Mouse (Mus musculus) mouse trophoblast stem cell (cell line): ENCODE measurements around the gene Rnf31.

Experiments
- in situ Hi-C, 2 experiments: fragments of 300-500 bp; cut with MseI, MboI; formaldehyde crosslinking; loops; 2 replicates in 1 of 2; 3 replicates in 1 of 2; pipeline ENCODE4 v1.15.1; 2025

Rnf31 gene

DNA sequence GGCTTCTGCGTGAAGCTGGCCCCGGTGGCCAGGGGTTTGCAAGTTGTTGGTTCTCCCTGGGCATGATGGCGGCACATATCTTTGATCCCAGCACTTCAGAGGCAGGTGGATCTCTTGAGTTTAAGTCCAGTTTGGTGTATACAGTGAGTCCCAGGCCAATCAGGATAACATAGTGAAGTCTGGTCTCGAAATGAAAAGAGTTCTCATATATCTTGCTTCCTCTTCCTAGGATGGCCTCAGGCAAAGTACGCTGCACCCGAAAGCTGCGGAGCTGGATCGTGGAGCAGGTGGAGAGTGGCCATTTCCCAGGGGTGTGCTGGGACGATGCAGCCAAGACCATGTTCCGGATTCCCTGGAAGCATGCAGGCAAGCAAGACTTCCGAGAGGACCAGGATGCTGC lies 13.3 kb downstream of the Rnf31 start:
- in situ Hi-C loops = no loop called here

DNA sequence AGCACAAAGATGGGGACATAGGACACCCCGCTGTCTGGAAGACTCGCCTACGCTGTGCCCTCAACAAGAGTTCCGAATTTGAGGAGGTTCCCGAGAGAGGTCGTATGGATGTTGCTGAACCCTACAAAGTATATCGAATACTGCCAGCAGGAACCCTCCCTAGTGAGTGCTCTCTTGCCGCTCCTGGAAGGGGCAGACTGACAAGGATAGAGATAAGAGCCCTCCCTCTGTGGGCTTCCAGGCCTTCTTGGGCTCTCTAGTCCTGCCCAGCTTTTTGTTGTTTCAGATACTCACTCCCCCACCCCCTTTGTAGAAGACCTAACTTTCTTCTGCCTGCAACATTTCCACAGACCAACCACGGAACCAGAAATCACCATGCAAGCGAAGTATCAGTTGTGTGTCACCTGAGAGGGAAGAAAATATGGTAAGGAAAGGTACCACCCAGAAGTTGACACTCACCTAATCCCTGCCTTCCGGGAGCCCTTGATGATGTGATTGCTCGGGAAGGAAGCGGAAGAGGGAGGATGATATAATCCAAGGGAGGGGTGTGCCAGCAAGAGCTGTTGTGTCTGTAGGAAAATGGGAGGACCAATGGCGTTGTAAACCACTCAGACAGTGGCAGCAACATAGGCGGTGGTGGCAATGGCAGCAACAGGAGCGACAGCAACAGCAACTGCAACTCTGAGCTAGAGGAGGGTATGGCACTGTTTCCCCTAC lies 14.4 kb downstream of the Rnf31 start:
- in situ Hi-C loops = no loop called here

DNA sequence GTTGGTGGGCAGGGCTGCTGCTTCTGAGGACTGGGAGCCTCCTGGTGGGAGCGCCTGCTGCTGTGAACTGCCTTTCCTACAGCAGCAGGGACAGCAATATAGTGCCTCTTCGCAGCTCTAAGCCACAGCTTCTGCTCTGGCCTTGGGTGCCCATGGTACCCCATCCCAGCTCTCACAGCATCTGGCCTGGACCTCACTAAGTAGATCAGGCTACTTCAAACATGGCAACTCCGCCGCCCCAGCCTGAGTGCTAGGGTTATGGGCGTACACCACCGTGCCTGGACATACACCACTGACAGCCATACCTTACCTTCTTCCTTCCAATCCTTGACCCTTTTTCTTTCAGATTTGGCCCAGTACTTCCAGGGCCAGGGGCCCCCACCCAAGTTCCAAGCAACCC lies 16.8 kb downstream of the Rnf31 start:
- in situ Hi-C loops = no loop called here

DNA sequence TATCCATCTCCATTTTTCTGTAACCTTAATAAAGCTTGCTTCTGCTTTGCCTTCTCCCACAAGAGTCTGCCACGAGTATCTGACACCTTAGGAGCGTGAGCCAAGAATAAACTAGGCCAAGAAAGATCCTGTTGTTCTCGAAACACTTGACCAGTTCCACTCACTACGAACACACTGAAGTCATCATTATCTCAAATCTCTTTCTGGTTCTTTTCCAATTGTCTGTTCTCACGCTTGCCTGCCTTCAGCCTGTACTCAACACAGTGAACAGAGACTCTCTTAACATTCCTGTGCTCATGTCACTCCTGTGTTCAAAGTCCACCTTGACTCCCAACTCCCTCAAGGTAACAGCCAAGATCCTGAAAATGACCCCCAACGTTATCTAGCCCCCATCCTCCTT lies 21.8 kb downstream of the Rnf31 start:
- in situ Hi-C loops = no loop called here

DNA sequence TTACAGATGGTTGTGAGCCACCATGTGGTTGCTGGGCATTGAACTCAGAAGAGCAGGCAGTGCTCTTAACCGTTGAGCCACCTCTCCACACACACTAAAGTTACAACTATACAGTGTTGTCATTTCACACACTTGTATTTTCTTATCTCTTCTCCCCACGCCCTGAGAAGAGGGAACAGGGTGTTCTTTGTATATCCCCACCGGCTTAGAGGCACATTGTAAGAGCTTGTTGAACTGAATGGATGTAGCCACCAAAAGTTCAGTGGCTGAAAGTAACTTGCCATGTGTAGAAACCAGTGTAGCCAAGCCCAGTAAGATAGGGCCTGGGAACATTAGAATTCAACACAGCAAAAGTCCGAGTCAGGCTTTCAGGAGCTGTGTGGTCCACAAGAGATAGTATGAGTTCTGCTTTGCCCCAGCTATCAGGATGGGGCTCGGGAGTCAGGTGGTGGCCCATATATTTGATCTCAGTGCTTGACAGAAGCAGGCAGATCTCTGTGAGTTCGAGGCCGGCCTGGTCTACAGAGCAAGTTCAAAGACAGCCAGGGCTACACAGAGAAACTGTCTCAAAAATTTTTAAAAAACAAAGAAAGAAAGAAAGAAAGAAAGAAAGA lies 23.2 kb downstream of the Rnf31 start:
- in situ Hi-C loops = no loop called here

DNA sequence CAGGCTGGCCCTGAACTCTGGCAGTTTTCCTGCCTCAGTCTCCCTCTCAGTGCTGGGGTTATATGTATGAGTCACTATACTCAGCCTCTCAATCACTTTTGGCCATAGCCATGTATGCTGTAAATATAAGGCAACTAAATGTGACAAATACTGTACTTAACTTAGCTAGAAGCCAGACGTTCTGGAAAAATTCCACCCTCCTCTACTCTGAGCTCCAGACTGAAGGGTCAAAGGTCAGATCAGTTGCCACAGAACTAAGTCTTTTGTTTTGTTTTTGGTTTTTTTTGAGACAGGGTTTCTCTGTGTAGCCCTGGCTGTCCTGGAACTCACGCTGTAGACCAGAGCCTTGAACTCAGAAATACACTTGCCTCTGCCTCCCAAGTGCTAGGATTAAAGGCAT lies 24.4 kb downstream of the Rnf31 start:
- in situ Hi-C loops = no loop called here

DNA sequence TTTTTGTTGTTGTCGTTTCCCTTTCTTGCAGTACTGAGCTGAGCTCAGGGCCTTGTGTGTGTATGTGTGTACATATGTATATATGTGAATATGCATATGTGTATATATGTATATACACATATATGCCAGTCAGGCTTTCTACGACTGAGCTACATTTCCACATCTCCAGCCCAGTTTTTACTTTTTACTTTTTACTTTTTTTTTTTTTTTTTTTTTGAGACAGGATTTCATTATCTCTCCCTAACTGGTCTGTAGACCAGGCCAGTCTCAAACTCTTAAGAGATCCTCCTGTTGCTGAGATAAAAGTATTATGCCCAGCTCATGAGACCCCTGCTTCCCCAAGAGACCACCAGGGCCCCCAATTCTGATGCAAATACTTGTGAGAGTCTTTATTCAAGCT lies 25.3 kb downstream of the Rnf31 start:
- in situ Hi-C loops = no loop called here

DNA sequence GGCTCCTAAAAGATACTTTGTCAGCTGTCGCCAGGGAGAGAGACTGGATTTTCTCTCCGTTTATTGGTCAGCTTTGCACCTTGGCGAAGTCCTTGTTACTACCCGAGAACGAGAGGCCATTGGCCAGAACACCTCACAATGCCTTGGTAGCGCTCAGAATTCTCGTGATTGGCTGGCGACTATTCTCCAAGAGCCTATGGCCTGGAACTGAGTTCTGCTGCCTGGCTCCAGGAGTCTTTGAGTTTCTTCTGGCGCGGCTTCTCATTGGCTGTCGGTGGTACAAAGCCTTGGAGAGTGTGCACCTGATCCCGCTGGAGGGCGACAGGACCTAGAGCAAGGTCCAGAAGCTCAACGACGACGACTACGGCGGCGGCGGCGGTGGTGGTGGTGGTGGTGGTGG lies 26.3 kb downstream of the Rnf31 start, which contains the start of gene Rec8:
Gene Rec8 (plus strand): TSS at position 216 of the 400 bp plus-strand sequence.
- in situ Hi-C loops = no loop called here

DNA sequence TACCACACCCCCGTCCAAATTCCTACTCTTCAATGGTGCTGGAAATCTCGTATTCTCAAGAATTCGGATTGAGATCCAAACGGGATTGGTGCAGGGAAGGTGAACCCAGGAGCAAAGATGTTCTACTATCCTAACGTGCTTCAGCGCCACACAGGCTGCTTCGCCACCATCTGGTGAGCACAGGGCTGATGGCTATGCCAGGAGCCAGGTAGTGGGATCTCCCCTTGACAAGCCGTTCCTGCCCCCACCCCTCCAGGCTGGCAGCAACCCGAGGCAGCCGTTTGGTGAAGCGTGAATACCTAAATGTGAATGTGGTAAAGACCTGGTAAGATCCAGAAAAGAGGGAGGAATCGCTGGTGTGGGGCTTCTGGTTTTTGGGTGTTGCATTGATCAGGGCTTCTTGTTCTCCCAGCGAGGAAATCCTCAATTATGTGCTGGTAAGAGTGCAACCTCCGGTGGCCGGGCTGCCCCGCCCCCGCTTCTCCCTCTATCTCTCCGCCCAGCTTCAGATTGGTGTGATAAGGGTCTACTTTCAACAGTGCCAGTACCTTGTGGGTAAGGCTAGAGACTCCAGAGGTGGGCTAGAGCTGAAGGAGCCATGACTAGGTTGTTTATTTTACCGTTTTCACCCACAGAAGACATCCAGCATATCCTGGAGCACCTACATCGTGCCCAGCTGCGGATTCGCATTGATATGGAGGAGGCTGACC lies 27.1 kb downstream of the Rnf31 start:
- in situ Hi-C loops = no loop called here

DNA sequence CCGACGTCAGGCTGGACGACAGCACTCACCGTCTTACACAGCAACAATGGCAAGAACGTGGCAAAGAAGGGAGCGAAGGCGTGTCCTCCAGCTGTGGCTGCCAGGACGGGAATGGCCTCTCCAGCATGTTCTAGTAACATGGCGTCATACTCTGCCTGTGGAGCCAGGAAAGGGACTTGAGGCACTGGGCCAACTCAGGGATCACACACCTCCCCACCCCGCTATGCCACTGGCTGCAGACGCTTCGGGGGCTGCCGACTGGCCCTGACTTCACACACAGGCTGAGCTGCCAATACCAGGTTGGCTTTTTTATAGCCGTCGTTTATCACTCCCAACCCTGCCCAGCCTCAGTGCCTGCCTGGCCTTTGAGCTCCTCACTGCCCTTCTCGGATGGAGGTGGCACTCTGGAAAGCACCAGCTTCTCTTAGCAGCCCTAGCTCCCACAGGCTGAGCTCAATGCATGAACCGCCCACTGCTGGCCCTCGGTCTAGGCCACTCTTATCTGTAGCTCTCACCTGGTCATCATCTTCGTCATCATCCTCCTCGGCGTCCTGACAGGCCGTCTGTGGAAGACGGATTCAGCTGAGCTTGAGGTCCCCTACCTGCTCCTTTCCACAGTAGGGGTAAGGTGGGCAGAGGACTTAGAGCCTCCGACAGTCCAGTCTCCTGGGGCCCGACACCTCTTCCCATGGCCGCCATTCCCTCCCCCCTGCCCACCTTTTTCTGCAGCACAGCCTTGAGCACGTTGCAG lies 36.7 kb downstream of the Rnf31 start:
- in situ Hi-C loops = no loop called here

DNA sequence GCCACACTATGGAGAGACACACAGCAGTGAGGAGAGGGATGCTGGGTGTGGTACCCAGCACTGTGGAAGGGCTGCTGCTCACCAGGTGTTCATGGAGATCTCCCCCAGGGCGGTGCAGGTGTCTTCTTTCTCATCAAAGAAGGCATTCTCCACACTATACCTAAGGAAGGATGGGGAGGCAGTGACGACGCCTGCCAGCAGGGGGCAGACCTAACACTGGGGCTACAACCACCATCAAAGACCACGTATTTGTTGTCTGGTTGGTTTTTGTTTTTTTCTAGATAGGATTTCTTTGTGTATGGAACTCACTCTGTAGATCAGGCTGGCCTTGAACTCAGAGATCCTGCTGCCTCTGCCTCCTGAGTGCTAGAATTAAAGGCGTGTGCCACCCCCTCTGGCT lies 37.8 kb downstream of the Rnf31 start:
- in situ Hi-C loops = no loop called here

DNA sequence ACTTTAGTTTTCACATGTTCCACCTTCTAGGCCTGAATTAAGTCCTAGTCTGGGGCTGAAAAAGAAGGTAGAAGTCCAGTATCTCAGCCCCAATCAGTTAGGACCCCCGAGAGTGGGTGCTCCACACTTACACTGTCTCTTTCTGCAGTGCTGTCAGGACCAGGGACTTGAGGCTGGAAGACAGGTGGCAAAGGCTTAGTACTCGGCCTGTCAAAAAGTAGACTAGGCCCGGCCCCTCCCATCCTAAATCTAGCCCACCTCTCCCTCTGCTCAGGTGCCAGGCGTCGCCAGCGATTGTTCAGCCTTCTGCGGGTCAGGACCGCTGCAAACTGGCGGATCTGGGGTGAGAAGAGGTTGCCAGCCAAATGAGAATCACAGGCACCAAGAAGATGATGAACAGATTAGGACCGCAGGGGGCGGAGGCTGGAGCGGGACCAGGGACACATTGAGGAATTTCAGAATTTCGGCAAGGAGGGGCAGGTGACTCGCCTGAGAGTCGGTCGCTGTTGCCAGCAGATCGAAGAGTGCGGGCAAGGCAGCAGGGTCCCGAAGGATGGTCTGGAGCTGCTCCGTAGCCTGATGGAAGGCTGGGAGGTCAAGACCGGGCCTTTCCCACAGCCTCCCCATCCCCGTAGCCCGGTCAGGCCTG lies 43.5 kb downstream of the Rnf31 start:
- in situ Hi-C loops = no loop called here

DNA sequence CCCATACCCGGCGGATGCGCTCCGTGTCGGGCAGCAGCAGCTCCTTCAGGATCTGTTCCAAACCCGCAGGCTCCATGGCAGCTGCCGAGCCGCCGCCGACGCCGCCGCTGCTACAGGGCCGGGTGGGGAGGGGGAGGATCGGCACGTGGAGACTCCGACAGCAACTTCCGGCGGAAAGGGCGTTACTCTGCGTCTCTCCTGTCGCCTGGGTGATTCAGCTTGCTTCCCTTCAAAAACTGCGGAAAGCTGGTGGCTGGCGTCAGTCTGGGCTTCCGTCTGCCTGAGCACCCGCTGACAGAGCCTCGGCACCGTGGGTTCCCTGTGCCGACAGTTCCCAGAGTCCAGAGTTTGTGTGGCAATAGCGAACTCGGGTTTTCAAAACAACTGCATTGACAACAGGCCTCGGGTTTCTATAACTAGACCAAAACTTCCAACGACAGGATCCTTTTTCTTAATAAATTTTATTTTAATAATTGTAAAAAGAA lies 44.1 kb downstream of the Rnf31 start, which contains the start of gene Ipo4:
Gene Ipo4 (minus strand): TSS at position 435 of the 485 bp plus-strand sequence.
- in situ Hi-C loops = no loop called here

DNA sequence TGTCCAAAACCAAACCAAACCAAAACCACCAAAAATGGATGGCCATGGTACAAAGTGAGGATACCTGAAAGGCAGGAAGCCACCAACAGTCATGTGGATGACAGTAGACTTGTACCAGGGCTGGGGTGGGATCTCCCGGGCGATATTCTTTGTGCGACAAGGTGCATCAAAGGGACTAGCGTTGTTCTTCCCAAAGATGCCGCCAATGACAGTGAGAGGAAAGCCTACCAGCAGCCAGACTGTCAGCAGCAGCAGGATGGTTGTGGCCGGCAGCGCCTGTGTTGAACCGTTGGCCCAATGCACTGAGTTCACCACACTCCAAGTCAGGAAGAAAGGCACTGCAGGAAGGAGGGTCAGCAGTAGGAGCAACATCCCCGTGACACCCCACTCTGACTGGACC lies 46.3 kb downstream of the Rnf31 start, which contains the start of gene Gm49378:
Gene Gm49378 (minus strand): TSS at position 101 of the 400 bp plus-strand sequence.
- in situ Hi-C loops = no loop called here

DNA sequence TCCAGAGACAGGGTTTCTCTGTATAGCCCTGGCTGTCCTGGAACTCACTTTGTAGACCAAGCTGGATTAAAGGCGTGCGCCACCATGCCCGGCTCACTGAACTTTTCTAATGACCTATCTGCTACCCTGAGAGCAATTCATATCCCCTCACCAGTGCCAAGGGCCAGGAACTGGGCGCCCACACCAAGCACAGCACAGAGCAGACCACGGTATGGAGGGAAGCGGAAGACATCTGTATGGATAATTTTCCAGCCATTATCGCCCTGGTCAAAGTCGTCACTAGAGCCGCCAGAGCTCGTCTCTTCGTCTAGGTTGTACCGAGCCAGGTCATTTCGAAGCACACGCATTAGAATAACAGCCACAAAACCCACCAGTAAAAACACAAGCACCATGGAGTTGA lies 49.3 kb downstream of the Rnf31 start:
- in situ Hi-C loops = no loop called here

DNA sequence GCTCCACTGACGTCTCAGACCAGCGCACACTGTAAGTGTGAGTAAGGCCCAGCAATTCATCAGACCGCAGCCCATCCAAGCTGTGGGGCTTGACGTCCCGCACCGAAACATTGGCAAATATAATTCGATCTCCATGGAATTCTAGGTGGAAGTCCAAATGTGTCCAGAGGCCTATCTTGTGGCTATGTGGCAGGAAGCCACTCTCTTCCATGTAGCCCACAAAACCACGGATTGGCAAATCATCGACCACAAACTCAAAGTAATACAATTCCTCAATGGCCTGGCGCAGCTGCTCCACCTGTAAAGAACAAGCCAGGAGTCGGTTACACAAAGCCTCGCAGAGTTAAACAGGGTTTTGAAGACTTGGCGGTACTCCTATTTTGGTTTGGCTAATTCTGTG lies 49.8 kb downstream of the Rnf31 start:
- in situ Hi-C loops = no loop called here

DNA sequence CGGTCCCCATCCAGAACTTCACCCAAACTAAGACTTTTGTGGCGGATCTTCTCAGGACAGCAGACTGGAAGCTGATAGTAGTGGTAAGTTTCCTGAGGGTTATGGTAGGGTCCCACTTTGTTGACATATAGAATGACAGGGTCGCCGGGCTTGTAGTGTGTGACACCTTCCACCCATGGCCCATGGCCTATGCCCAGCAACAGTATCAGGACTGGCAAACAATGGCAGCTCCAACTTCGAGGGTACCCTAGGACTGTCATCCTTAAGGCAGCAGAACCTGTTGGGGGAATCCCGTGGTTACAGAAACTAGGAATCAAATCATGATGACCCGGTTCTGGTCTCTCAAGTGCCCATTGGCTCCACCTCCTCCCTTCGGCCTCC lies 51.2 kb downstream of the Rnf31 start:
- in situ Hi-C loops = no loop called here

DNA sequence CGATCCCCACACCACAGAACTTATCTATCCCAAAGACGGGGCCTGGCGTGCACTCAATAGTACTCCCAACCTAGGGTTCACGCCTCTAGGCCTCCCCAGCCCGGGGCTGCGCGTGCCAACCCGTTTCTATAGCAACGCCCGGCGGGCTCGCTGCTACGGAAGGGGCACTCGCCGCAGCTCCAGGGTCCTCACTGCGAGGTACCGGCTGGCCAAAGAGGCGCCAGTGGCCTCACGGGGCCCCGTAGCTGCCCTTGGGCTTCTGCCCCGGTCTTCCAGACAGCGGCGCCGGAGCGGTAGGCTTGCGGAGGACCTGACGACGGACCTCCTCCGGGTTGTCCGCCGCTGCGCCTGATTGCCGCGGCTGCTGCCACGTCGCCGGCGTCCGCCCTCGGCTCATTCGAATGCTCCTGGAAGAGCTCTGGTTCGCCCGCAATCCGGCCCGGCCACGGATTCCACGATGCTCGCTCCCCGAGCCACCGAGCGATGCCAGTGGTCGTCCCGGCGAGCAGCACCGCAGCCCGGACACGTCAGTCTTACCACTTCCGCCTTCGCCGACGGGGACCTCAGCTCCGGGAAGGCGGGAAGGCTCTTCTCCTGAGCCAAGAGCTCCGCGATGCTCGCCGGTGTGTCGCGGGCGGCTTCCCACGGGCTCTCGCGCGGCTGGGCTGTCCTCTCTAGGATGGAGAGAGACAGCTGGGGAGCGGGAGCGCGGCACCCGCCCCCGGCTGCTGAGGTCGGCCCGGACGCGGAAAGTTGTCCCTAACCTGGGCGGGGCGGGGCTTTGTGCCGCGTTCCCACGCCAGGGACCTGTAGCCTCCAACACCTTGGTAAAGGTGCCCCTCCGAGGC lies 51.8 kb downstream of the Rnf31 start, which contains the start of gene Tm9sf1:
Gene Tm9sf1 (minus strand): TSS at position 747 of the 848 bp plus-strand sequence.
- in situ Hi-C loops = no loop called here

DNA sequence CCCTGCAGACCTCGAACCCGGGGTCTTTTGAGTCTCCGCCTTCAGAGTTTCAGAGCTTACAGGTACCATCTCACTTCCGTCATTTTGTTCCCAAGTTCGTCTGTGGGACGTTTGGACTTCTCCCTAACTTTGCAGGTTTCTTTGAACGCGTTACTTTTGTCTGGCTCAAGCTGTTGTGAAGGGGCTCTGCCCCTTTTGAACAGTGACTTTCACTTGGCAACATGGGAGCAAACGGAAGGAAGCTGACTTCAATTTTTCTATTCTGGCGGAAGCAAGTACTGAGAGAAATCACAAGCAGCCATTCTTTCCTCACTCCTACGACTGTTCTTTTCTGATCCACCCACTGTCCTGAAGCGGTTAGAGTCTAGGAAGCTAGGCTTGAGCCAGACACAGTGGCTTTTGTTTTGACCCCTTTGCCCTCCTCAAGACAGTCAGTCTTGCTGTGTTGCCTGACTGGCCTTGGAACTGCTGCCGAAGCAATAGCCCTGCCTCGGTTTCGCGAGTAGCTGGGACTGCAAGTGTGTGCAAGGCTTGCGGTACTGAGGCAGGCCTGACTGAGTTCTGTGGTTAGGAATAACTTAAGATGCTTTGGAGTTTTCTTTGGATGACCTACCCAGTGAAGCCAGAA lies 52.9 kb downstream of the Rnf31 start:
- in situ Hi-C loops = no loop called here

DNA sequence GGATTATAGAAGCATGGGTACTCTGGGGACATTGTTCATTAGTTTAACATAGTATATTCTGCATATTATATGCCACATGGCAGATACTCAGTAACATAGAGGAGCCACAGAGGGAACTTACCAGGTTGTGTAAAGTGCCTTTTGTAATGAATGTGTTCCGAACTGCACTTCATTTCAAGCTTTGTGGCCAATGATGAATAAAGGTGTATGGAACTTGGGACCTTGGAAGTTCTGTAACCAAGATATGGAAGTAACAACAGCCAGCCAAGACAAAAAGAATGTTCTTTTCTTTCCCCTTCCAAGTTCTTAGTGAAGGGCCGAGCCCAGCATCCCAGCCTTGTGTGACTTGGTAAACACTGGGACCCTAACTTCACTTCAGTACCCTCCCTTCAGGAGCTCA lies 58.4 kb downstream of the Rnf31 start, which contains the start of gene Tssk4:
Gene Tssk4 (plus strand): TSS at position 301 of the 400 bp plus-strand sequence.
- in situ Hi-C loops = no loop called here
